Mouse (Mus musculus): ENCODE data around the gene Zfp536. TPM values are rescaled to one million over a fixed set of nuclear protein-coding genes. Genes with fewer than 3 reads are reported as not detected.

Gene Zfp536
- total and polyA plus RNA-seq, 3 experiments: not detected

- H3K27me3 ChIP-seq (replicated peaks): no peaks in the 10 kb centered on the region
- no peak overlapping the region for H3K9ac ChIP-seq (ENCODE audit: insufficient read depth, low read depth)
- H3K27ac ChIP-seq (ENCODE audit: insufficient read depth, low read depth): no peak overlapping the region
- dilution Hi-C loops (cut with MboI; ENCODE audit: extremely low pct_ligation_motif_present, extremely low pct_unique_long_range_greater_than_20kb, low sequenced_read_pairs) (no loop called here), in situ Hi-C loops (cut with MboI; ENCODE audit: low pct_ligation_motif_present, low pct_unique_long_range_greater_than_20kb, low sequenced_read_pairs) (no loop called here)
- no peaks in the 10 kb centered on the region for H3K4me1 ChIP-seq (ENCODE audit: control insufficient read depth in 1 of 2, insufficient read depth in 2 of 2)
- H3K36me3 ChIP-seq (replicated peaks in 1 of 2; ENCODE audit: control insufficient read depth in 1 of 2, insufficient read depth in 1 of 2, low read length in 1 of 2): no peaks in the 10 kb centered on the region
- peaks cover 89% of the 10 kb centered on the region for H3K9me3 ChIP-seq (replicated peaks; ENCODE audit: low read length)
- H3K79me2 ChIP-seq (replicated peaks; ENCODE audit: control insufficient read depth, extremely low read depth, insufficient read depth, poor library complexity, severe bottlenecking): no peaks in the 10 kb centered on the region
- DNase-seq (ENCODE audit: extremely low read depth): no peak
- no peak for TF ChIP-seq GABPA (IDR thresholded peaks at IDR 0.05; ENCODE audit: insufficient replicate concordance, low read depth, low read length)
- no peak for TF ChIP-seq ZC3H11A (IDR thresholded peaks at IDR 0.05; ENCODE audit: low read depth, low read length)
- TF ChIP-seq POLR2AphosphoS2 (IDR thresholded peaks at IDR 0.05; ENCODE audit: low read depth, low read length): no peak
- TF ChIP-seq HCFC1 (IDR thresholded peaks at IDR 0.05; ENCODE audit: low read depth, low read length): no peak
- TF ChIP-seq CTCF (conservative IDR thresholded peaks at IDR 0.05 in 1 of 2, IDR thresholded peaks at IDR 0.05 in 1 of 2; ENCODE audit: low read depth in 2 of 2, low read length in 2 of 2): no peak
- no peak for TF ChIP-seq CHD1 (IDR thresholded peaks at IDR 0.05; ENCODE audit: low read depth, low read length)
- no peak for TF ChIP-seq NRF1 (IDR thresholded peaks at IDR 0.05; ENCODE audit: low read depth, low read length)
- TF ChIP-seq BHLHE40 (IDR thresholded peaks at IDR 0.05; ENCODE audit: low read depth, low read length): no peak
- no peak overlapping the region for H3K4me2 ChIP-seq (ENCODE audit: insufficient read depth, low read depth, poor library complexity, severe bottlenecking)
- no peak overlapping the region for H3K4me3 ChIP-seq (replicated peaks in 1 of 3; ENCODE audit: low read depth in 2 of 3, low read length in 2 of 3, poor library complexity in 1 of 3)
These were observed 347.4 kb downstream of the Zfp536 start for GRCm38 (mm10) chr7:37426061-37426460.

GRCm38 (mm10) chr7:37422966-37423365 is 350.5 kb downstream of the Zfp536 start:
- dilution Hi-C loops (cut with MboI; ENCODE audit: extremely low pct_ligation_motif_present, extremely low pct_unique_long_range_greater_than_20kb, low sequenced_read_pairs): no loop called here
- DNase-seq (ENCODE audit: extremely low read depth): no peak
- Histone ChIP-seq H3K79me2 (replicated peaks; ENCODE audit: control insufficient read depth, extremely low read depth, insufficient read depth, poor library complexity, severe bottlenecking) (no peaks in the 10 kb centered on the region), H3K4me2 (ENCODE audit: insufficient read depth, low read depth, poor library complexity, severe bottlenecking) (no peak overlapping the region), H3K27ac (ENCODE audit: insufficient read depth, low read depth) (no peak overlapping the region), H3K36me3 (replicated peaks in 1 of 2; ENCODE audit: control insufficient read depth in 1 of 2, insufficient read depth in 1 of 2, low read length in 1 of 2) (no peaks in the 10 kb centered on the region), H3K4me1 (ENCODE audit: control insufficient read depth in 1 of 2, insufficient read depth in 2 of 2) (no peaks in the 10 kb centered on the region), H3K9me3 (replicated peaks; ENCODE audit: low read length) (peaks cover 81% of the 10 kb centered on the region), H3K4me3 (replicated peaks in 1 of 3; ENCODE audit: low read depth in 2 of 3, low read length in 2 of 3, poor library complexity in 1 of 3) (no peak overlapping the region), H3K9ac (ENCODE audit: insufficient read depth, low read depth) (no peak overlapping the region), H3K27me3 (replicated peaks) (no peaks in the 10 kb centered on the region)
- no peak for TF ChIP-seq CTCF (conservative IDR thresholded peaks at IDR 0.05 in 1 of 2, IDR thresholded peaks at IDR 0.05 in 1 of 2; ENCODE audit: low read depth in 2 of 2, low read length in 2 of 2)
- no peak for TF ChIP-seq ZNF384 (IDR thresholded peaks at IDR 0.05; ENCODE audit: low read depth, low read length)
- TF ChIP-seq IRF4 (IDR thresholded peaks at IDR 0.05; ENCODE audit: low read depth, low read length): no peak
- TF ChIP-seq ELF1 (IDR thresholded peaks at IDR 0.05; ENCODE audit: low read depth, low read length): no peak
- TF ChIP-seq NELFE (IDR thresholded peaks at IDR 0.05; ENCODE audit: low read depth, low read length): no peak
- TF ChIP-seq POLR2AphosphoS2 (IDR thresholded peaks at IDR 0.05; ENCODE audit: low read depth, low read length): no peak
- TF ChIP-seq MXI1 (IDR thresholded peaks at IDR 0.05; ENCODE audit: low read depth, low read length): no peak
- no peak for TF ChIP-seq SMC3 (IDR thresholded peaks at IDR 0.05; ENCODE audit: low read depth, low read length)
- no peak for TF ChIP-seq TBP (conservative IDR thresholded peaks at IDR 0.05; ENCODE audit: low read depth, low read length)
- TF ChIP-seq KAT2A (IDR thresholded peaks at IDR 0.05; ENCODE audit: insufficient replicate concordance, low read length): no peak
- no peak for TF ChIP-seq RAD21 (IDR thresholded peaks at IDR 0.05; ENCODE audit: low read depth, low read length)
- no peak for TF ChIP-seq MAZ (IDR thresholded peaks at IDR 0.05; ENCODE audit: low read depth, low read length)
- no peak for TF ChIP-seq E2F4 (IDR thresholded peaks at IDR 0.05; ENCODE audit: insufficient replicate concordance, low read depth, low read length)
- no peak for TF ChIP-seq MEF2A (IDR thresholded peaks at IDR 0.05; ENCODE audit: borderline replicate concordance, low read depth, low read length)
- in situ Hi-C loops (cut with MboI; ENCODE audit: low pct_ligation_motif_present, low pct_unique_long_range_greater_than_20kb, low sequenced_read_pairs): no loop called here

Other genes starting within 250 kb of the Zfp536 start
- gene Uri1, start 249.9 kb upstream of the Zfp536 start, total RNA-seq (2012; rRNA removed): 30.7 and 37.1 TPM in 2 replicates
- gene Uri1, start 249.9 kb upstream of the Zfp536 start, total RNA-seq (2014; rRNA removed): 53.1 and 53.3 TPM in 2 replicates
- 41.4 and 50.1 TPM in 2 replicates for gene Uri1, start 249.9 kb upstream of the Zfp536 start, polyA plus RNA-seq (2012; ENCODE audit: insufficient read length, low read depth)

Data from CH12.LX (cell line).